Mouse (Mus musculus) cerebellum, adult 11-12 months (tissue): Measurements from ENCODE around the gene Daglb.

Experiments
- DNase-seq: peaks from one replicate; pipeline ENCODE4 v3.0.0; 2022

The Daglb gene

GRCm38 (mm10) chr5:143464100-143464756 is at the start of gene Daglb:
Gene Daglb, plus strand, starts transcription at chr5:143464584.
- peak; percentile 91 for DNase-seq

DNA sequence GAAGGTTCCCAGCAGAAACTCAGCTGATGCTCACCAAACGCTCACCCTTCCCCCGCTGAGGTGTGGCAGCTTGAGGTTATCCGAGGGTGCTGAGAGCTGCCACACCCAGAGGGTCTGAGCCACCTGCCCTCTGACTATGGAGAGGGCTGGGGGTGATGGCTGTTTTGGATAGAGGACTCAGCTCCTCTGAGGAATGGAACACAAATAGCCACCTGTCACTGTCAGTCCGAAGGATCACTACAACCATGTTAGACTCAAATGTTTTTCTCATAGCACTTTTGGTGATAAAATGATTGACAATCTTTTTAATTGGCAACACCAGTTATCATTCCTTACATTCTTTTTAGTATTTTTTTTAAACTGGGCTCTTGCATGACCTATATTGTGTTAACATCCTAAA is 42.9 kb upstream of the Daglb start:
- DNase-seq: no peak

DNA sequence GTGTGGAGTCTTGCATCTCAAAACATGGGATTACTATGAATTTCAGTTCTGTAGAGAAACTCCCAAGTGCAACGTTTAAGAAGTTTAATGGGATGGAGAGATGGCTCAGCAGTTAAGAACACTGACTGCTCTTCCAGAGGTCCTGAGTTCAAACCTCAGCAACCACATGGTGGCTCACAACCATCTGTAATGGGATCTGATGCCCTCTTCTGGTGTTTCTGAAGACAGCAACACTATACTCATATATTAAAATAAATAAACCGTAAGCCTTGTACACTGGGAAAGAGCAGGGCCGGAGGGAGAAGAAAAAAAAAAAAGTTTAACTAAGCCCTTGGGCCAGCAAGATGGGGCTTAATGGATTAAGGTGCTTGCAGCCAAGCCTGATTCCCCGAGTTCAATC is 41.4 kb upstream of the Daglb start:
- no peak for DNase-seq

DNA sequence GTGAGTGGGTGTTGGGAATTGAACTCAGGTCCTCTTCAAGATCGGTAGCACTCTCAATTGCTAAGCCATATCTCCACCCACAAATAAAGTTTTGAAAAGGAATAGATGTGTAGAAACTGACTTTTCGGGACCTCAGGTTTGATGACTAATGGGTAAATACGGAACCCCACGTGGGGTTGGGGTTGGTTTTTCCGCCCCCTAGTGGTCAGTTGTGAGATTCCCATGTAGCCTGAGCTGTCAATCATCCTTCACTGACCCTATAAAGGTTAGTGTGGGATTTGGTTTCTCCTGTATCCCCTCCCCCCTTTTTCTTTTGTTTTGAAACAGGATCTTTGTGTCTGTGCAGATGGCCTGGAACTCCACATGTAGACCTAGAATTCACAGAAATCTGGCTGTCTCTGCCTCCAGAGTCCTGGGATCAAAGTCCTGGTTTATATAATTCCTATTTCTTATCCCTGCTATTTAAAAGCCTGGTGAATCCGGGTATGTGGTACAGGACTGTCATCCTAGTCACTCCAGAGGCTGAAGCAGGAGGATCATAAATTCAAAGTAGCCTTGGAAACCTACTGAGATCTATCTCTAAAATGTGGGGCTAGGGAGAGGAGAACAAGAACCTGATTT is 40.4 kb upstream of the Daglb start:
- peak; percentile 28 for DNase-seq

DNA sequence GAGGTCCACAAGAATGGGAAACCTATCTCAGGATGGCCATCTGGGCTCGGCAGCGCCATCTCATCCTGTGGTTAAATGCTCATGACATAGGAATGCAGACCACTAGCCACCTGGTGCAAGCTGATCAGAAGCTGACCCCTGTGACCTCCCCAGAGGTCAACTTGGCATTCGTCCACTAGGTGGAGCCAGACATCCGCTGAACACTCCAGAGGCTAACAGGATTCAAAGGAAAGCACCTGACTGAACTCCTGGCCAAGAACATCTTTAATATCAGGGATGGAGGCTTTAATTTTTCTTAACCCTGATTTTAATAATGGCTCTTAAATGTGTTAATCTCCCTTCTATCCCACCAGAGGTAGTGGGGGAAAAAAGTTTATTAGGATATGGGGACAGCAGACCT is 30.0 kb upstream of the Daglb start:
- peak; percentile 21 for DNase-seq

DNA sequence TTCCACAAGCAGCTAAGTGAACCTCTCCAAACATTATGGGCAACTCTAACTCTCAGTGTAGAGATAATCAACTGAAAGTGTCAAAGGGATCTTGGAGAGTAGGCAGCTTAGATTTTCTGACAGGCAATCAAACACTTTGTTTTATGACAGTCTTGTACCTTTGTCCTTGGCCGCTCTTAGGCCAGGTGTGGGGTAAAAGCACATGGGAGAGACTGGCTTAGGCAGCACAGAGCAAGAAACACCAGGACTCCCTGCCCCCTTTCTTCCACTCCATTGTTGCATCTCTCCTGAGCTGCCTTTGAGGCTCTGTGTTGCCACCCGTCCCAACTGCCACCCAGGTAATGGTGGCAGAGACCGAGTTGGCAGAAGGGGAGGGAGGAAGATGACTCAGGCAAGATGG is 23.1 kb upstream of the Daglb start:
- no peak for DNase-seq

GRCm38 (mm10) chr5:143441753-143442152 is 22.6 kb upstream of the Daglb start:
- no peak for DNase-seq

GRCm38 (mm10) chr5:143463671-143464070 is 713 bp upstream of the Daglb start:
- no peak for DNase-seq

GRCm38 (mm10) chr5:143464757-143465118 is 354 bp downstream of the Daglb start:
- no peak for DNase-seq

- DNase-seq: no peak
Measured at GRCm38 (mm10) chr5:143465156-143466085, 1.0 kb downstream of the Daglb start.

- DNase-seq: no peak
Measured at GRCm38 (mm10) chr5:143466891-143467669, 2.7 kb downstream of the Daglb start.

DNA sequence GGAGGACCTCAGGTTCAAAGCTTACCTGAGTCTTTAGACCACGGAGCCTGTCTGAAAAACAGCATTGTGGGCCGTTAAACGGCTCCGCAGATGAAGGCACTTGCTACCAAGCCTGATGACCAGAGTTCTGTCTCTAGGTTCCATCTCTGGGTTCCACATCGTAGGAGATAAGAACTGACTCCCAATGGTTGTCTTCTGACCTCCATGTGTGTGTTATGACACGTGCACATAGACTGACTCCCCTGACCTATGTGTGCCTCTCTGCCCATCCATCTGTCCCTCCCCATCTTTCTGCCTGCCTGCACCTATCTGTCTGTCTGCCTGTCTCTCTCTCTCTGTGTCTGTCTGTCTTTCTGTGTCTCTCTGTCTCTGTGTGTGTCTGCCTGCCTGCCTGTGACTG is 3.5 kb downstream of the Daglb start:
- no peak for DNase-seq

DNA sequence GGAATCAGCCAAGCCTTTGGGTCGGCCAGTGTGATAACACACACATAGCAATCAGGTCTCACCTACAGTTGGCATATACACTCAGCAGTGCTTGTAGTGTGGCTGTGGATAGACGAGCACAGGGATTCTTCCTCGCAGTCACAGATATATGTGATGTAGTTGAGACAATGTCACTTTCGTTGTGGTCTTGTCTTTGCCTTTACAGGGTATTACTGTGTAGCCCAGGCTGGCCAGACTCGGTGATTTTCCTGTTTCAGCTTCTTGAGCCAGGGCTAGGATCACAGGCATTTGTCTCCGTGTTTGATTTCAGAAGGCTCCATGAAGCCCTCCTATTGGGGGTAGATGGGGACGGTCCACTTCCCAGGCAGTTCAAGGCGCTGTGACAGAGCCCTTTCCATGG is 5.2 kb downstream of the Daglb start:
- DNase-seq: no peak

DNA sequence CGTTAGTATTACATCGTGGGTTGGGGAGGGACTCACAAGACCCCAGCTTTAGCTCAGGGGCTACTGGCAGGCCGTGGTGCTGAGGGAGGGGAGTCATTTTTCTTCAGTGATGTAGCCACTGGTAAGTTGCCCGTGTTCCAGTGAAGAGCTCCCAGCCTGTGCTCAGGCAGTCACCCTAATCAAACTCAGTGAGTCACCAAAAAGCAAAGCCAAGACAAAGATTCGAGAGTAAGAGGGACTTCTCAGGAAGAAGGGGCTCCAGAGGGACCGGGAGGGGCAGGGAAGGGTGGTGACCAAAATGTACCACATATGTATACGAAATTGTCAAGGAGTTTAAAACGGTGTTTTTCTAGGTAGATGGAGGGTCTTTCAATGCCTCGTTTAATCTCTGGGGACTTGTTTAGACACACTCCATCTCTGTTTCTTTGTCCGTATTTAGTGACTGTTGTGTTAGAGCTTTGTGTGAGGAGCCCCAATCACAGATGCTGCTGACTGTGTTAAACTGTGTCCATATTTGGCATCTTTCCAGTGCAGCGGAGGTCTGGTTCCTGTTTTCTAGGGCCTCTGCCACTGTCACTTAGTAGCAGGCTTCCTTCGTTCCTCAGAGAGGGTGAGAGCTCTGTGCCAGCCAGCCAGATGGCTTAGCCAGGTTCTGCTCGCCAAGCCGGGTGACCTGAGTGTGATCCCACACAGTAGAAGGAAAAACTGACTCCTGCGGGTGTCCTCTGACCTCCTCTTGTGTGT is 6.2 kb downstream of the Daglb start:
- peak; percentile 86 for DNase-seq

DNA sequence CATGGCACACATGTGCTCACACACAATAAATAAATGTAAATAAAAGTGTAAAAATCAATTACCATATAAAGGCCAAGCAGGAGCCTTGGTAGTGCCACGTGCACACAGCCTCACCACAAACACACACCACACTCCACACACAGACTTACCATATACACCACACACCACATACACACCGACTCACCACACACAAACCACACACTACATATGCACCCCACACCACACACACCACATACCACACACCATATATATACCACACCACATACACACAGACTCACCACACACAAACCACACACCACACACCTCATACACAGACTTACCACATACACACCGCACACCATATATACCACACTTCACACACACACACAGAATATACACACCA is 6.8 kb downstream of the Daglb start:
- no peak for DNase-seq

DNA sequence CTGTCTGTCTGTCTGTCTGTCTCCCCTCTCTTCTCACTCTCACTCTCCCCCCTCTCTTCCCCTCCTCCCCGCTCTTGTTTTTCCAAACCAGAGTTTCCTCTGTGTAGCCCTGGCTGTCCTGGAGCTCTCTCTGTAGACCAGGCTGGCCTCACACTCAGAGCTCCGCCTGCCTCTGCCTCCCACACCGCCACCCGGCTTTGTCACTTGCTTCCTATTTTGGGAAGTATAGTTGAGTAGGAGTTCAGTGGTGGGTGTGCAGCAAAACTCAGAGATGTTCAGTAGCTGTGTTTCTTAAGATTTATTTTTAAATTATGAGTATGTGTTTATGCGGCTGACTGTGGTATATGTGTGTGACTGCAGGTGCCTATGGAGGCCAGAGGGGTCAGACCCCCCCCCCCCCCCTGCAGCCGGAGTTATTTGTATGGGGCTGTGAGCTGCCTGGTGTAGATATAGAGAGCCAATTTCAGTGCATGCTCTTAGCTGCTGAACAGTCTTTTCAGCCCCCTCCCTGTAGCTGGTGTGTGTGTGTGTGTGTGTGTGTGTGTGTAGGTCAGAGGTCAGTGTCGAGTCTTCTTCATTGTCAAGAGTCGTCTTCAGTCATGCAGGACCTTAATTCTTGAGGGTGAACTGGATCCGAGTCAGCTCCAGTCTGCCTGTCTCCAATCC is 7.7 kb downstream of the Daglb start:
- DNase-seq: no peak

GRCm38 (mm10) chr5:143475153-143475844 is 10.9 kb downstream of the Daglb start:
- DNase-seq: no peak

DNA sequence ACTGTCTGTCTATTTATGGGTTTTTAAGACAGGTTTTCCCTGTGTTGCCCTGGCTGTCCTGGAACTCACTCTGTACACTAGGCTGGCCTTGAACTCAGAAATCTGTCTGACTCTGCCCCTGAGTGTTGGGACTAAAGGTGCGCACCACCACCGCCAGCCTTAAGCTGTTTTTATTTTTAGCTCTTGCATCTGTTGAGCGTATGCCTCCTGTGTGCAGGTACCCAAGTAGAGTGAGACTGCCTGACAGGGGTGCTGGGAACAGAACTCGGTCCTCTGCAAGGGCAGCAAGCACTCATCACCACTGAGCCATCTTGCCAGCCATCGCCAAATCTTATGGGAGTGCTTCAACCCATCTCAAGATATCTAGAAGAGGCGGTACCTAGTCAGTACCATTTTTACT is 11.6 kb downstream of the Daglb start:
- no peak for DNase-seq

- DNase-seq: no peak
Measured at GRCm38 (mm10) chr5:143477901-143478300, 13.5 kb downstream of the Daglb start.

- no peak for DNase-seq
Measured at GRCm38 (mm10) chr5:143484955-143485354, 20.6 kb downstream of the Daglb start.

DNA sequence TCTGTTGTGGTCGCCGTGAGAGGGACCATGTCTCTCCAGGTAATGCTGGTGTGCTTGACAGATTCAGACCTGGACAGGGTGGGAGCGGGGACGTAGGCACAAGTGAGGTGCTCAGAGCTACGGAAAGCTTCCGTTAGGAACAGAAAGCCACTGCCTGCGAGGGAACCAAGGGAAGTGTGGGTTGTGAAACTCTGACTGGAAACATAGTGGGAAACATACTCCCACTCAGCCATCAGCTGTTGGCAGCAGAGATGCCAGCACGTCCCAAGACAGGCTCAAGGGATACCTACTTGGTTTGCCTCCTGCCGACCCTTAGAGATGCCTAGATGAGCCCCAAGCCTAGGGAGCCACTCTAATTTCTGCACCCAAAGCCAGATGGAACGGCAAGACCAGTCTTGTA is 22.8 kb downstream of the Daglb start:
- no peak for DNase-seq
